8 mouse cellular contexts compared by ENCODE assay signal in genomic region chr1:177440981-177441491, GRCm38 (mm10). TPM values are rescaled to one million over a fixed set of nuclear protein-coding genes. Genes with fewer than 3 reads are reported as not detected.
A peak's percentile ranks its signal among the peaks of the same experiment; 100 is the strongest.
DNase-seq lines count a peak whose midpoint lies in the region; ATAC-seq and TF ChIP-seq lines count a peak whose summit lies in the region.

No protein-coding gene starts in this region.

- H3K4me1 ChIP-seq in heart, embryonic 11.5 days (ENCODE audit: control insufficient read depth, insufficient read depth, low read length) = peaks cover 20% of the 10 kb centered on the region
- H3K4me1 ChIP-seq in G1E (ENCODE audit: insufficient read depth, low read depth, low read length) = peaks cover 28% of the 10 kb centered on the region
- peaks cover 13% of the 10 kb centered on the region for H3K4me1 ChIP-seq in forebrain, embryonic 14.5 days (ENCODE audit: control insufficient read depth, insufficient read depth, low read length)
- peaks cover 2% of the 10 kb centered on the region for H3K4me1 ChIP-seq in liver, embryonic 11.5 days (replicated peaks; ENCODE audit: control insufficient read depth, insufficient read depth, low read length)

- H3K4me3 ChIP-seq in heart, embryonic 11.5 days (ENCODE audit: low read depth, low read length) = peak overlapping the region; percentile 82
- peak overlapping the region; percentile 86 for H3K4me3 ChIP-seq in G1E (ENCODE audit: low read depth, low read length)
- H3K4me3 ChIP-seq in forebrain, embryonic 14.5 days (ENCODE audit: low read depth, low read length) = peak overlapping the region; percentile 73
- peak overlapping the region; percentile 91 for H3K4me3 ChIP-seq in liver, embryonic 11.5 days (ENCODE audit: low read depth, low read length)

- H3K27ac ChIP-seq in heart, embryonic 11.5 days (ENCODE audit: low read depth, low read length) = peak overlapping the region; percentile 96
- peak overlapping the region; percentile 99 for H3K27ac ChIP-seq in forebrain, embryonic 14.5 days (ENCODE audit: low read depth, low read length)
- peak overlapping the region; percentile 94 for H3K27ac ChIP-seq in liver, embryonic 11.5 days (ENCODE audit: low read depth, low read length)

- H3K36me3 ChIP-seq in heart, embryonic 11.5 days (ENCODE audit: control insufficient read depth, insufficient read depth, low read length) = no peaks in the 10 kb centered on the region
- peaks cover 3% of the 10 kb centered on the region for H3K36me3 ChIP-seq in G1E (replicated peaks)
- H3K36me3 ChIP-seq in forebrain, embryonic 14.5 days (ENCODE audit: control insufficient read depth, insufficient read depth, low read length) = no peaks in the 10 kb centered on the region
- H3K36me3 ChIP-seq in liver, embryonic 11.5 days (ENCODE audit: control insufficient read depth, insufficient read depth, low read length) = no peaks in the 10 kb centered on the region

- DNase-seq in heart, postnatal 25 days (ENCODE audit: low spot score) = no peak
- DNase-seq in G1E (ENCODE audit: low spot score) = no peak
- no peak for DNase-seq in forebrain, embryonic 14.5 days (ENCODE audit: low spot score)
- no peak for DNase-seq in liver, embryonic 11.5 days (ENCODE audit: low spot score)
- DNase-seq in urinary bladder, postnatal 4 days (ENCODE audit: low spot score in 2 of 2) = no peak
- no peak for DNase-seq in cerebellum, adult 11-12 months
- no peak for DNase-seq in urinary bladder, adult 18-20 months (ENCODE audit: low spot score in 2 of 2)

- ATAC-seq in heart, embryonic 11.5 days (replicated peaks; ENCODE audit: insufficient number of reproducible peaks, low FRiP score, low TSS enrichment) = no peak
- ATAC-seq in G1E (ENCODE audit: extremely low read depth, insufficient number of reproducible peaks, low FRiP score, poor library complexity, severe bottlenecking) = no peak; the same call in 1 of the 2 replicates
- no peak for ATAC-seq in forebrain, embryonic 14.5 days
- ATAC-seq in liver, embryonic 11.5 days (replicated peaks; ENCODE audit: low FRiP score) = no peak

- H3K4me2 ChIP-seq in heart, embryonic 11.5 days = peak overlapping the region; percentile 80
- peak overlapping the region; percentile 74 for H3K4me2 ChIP-seq in forebrain, embryonic 14.5 days (ENCODE audit: low read length)
- peak overlapping the region; percentile 69 for H3K4me2 ChIP-seq in liver, embryonic 11.5 days

- H3K9me3 ChIP-seq in heart, embryonic 11.5 days (replicated peaks; ENCODE audit: control insufficient read depth, low read length) = no peaks in the 10 kb centered on the region
- no peaks in the 10 kb centered on the region for H3K9me3 ChIP-seq in G1E (replicated peaks)
- no peaks in the 10 kb centered on the region for H3K9me3 ChIP-seq in forebrain, embryonic 14.5 days (replicated peaks; ENCODE audit: control insufficient read depth, low read length)
- H3K9me3 ChIP-seq in liver, embryonic 11.5 days (ENCODE audit: control insufficient read depth, low read length) = no peaks in the 10 kb centered on the region

- intact Hi-C loops in heart, postnatal 25 days (cut with DNase I) = loop anchor here (2.0 to 5.0 kb wide), 4 partner anchors 104 to 356 kb away; partner anchors contain the start of genes Adss and Akt3

- under 1% methylated on average over 6 of the region's 6 CpGs for WGBS in heart, embryonic 11.5 days (ENCODE audit: insufficient replicate concordance)
- WGBS in forebrain, embryonic 14.5 days = 1% methylated on average over 6 of the region's 6 CpGs
- WGBS in liver, embryonic 11.5 days = under 1% methylated on average over 6 of the region's 6 CpGs

- H3K27me3 ChIP-seq in heart, embryonic 11.5 days (ENCODE audit: control insufficient read depth, insufficient read depth, low read length) = no peaks in the 10 kb centered on the region
- H3K27me3 ChIP-seq in G1E (ENCODE audit: insufficient read depth, low read length) = no peaks in the 10 kb centered on the region; the same call in 1 of the 2 replicates
- no peaks in the 10 kb centered on the region for H3K27me3 ChIP-seq in forebrain, embryonic 14.5 days (replicated peaks; ENCODE audit: control insufficient read depth, insufficient read depth, low read length)
- H3K27me3 ChIP-seq in liver, embryonic 11.5 days (replicated peaks; ENCODE audit: control insufficient read depth, insufficient read depth, low read length) = no peaks in the 10 kb centered on the region

- peak overlapping the region; percentile 77 for H3K9ac ChIP-seq in heart, embryonic 11.5 days (ENCODE audit: low read depth, low read length)
- H3K9ac ChIP-seq in forebrain, embryonic 14.5 days (ENCODE audit: low read length) = peak overlapping the region; percentile 89
- H3K9ac ChIP-seq in liver, embryonic 11.5 days (ENCODE audit: low read depth, low read length) = peak overlapping the region; percentile 80

- no peak for TF ChIP-seq CTCF in G1E (IDR thresholded peaks at IDR 0.05; ENCODE audit: low read depth, low read length)

RNA-seq across cellular contexts. Expression of gene Zbtb18, which starts 1.1 kb away (rescaled TPM):
- polyA plus RNA-seq in heart, embryonic 11.5 days (2014; fragmentation: Nextera tagmentation; extraction: Ambion mirVana) = 3.0 and 3.2 TPM in 2 replicates
- total RNA-seq in heart, postnatal 25 days (2021) = 10 to 100 TPM; 38.5 to 40.3 TPM
- 40.3 and 42.7 TPM in 2 replicates for total RNA-seq in G1E (2014; fragmentation: Nextera tagmentation)
- total RNA-seq in G1E (2017) = 12.8 and 16.1 TPM in 2 replicates
- polyA plus RNA-seq in G1E (2012) = 6.6 and 13.0 TPM in 2 replicates
- 102 and 109 TPM in 2 replicates for polyA plus RNA-seq in forebrain, embryonic 14.5 days (2014; fragmentation: Nextera tagmentation; extraction: Ambion mirVana)
- polyA plus RNA-seq in liver, embryonic 11.5 days (2014; fragmentation: Nextera tagmentation; extraction: Ambion mirVana) = 1.5 and 2.4 TPM in 2 replicates
